Mouse (Mus musculus): ENCODE measurements around the gene Ccdc33.

Gene Ccdc33

GRCm38 (mm10) chr9:58118671-58119070 is at the start of gene Ccdc33:
Gene Ccdc33 (minus strand): TSS chr9:58118823.
- DNase-seq, result no peak

GRCm38 (mm10) chr9:58165779-58166178 is 47.2 kb upstream of the Ccdc33 start:
- DNase-seq, result no peak

- no peak for DNase-seq
Measured at GRCm38 (mm10) chr9:58163146-58163545, 44.5 kb upstream of the Ccdc33 start.

GRCm38 (mm10) chr9:58162173-58162572 is 43.5 kb upstream of the Ccdc33 start:
- no peak for DNase-seq

GRCm38 (mm10) chr9:58160315-58160714 is 41.7 kb upstream of the Ccdc33 start:
- no peak for DNase-seq

- DNase-seq, result no peak
Measured at GRCm38 (mm10) chr9:58159855-58160254, 41.2 kb upstream of the Ccdc33 start.

GRCm38 (mm10) chr9:58158541-58159311 is 40.1 kb upstream of the Ccdc33 start:
- DNase-seq, result no peak

GRCm38 (mm10) chr9:58157838-58158237 is 39.2 kb upstream of the Ccdc33 start:
- no peak for DNase-seq

DNA sequence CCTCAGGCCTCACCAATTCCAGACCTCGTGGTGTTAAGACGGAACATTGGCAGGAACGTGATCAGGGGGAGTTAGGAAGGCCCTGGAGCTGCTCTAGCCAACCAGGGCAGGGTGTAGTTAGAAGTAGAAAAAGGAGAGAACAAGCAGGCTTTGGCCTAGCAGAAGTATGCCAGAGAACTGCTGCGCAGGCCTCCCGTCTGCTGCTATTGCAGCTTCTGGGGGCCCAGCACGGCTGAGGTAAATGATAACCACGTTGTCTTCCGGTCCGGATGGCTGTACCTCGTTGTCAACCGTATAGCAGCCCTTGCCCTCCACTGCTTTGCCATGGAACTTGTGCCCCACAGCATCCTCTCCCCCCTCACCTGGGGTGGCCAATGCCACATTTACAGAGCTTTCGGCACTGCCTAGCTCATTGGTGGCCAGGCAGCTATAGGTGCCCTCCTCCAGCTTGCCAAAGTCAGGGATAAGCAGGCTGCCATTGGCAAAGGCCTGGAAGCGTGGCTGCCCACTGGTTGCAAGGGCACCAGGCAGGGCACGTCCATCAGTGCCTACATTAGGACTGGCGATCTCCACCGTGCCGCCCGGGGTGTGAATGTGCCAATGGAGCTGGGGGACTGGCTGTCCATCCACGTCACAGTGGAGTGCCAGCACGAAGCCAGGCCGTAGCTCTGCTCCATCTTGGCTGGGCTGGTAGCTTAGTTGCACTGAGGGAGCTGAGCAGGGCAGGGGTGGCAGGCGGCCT is 38.4 kb upstream of the Ccdc33 start:
- DNase-seq, result no peak

GRCm38 (mm10) chr9:58155366-58155765 is 36.7 kb upstream of the Ccdc33 start:
- peak in 1 of 2 experiments; percentile 52 for DNase-seq

GRCm38 (mm10) chr9:58153095-58153494 is 34.5 kb upstream of the Ccdc33 start:
- no peak for DNase-seq

DNA sequence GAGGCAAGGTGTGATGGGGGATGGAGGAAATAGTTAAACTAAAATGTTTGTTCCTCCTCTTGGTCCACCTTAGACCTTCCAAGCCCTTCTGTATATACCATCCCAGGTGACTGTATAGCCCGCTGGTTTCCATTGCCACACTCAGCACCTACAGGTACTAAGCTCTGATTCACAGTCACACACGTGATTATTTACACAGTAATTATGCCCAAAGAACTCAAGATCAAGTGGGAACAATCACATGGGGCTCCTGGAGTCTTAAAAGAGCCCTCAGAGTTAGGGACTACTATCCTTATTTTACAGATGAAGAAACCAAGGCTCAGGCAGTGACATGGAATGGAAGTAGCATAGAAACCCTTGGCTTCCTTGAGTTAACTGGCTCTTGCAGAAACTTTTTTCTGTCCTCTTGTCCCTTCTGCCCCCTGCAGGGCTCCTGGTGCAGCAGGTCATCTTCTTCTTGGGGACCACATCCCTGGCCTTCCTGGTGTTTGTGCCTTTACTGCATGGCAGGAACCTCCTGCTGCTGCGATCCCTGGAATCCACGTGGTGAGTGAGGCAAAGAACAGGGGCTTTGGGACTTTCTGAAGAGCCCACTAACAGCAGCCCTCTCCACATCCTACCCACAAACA is 32.2 kb upstream of the Ccdc33 start:
- no peak for DNase-seq

GRCm38 (mm10) chr9:58148806-58149205 is 30.2 kb upstream of the Ccdc33 start:
- DNase-seq, result no peak

DNA sequence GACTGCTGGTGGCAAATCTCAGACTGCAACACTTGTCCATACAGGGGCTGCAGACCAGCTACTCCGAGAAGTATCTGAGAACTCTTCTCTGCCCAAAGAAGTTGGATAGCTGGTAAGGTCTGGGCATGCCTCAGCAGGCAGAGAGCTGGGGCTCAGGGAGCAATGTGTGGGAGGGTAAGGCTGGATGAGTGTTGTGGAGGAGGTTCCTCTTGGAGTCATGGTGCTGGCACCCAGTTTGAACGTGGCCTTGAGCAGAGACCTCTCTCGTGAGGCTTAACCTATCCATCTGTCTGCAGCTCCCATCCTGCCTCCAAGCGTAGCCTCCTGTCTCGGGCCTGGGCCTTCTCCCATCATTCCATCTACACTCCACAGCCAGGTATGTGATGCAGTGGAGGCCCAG is 26.8 kb upstream of the Ccdc33 start:
- no peak for DNase-seq

- DNase-seq, result no peak
Measured at GRCm38 (mm10) chr9:58144664-58145063, 26.0 kb upstream of the Ccdc33 start.

DNA sequence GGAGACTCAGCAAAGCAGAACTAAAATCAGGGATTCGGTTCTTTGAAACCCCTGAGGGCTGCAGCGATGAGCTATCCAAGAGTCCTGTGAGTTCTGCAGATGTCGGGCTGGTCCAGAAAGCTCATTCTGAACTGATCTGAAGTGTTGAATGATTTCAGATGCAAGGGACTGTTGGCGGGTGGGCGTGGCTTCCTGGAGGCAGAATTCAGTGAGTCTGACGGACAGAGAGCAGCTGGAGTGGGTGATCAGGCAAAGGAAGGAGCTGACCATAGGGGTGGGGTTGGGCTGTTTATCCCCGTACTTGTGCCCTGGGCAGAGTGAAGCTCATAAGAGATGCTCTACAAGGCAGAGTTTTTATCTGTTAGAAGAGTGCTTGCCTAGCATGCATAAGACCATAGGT is 24.8 kb upstream of the Ccdc33 start:
- no peak for DNase-seq

DNA sequence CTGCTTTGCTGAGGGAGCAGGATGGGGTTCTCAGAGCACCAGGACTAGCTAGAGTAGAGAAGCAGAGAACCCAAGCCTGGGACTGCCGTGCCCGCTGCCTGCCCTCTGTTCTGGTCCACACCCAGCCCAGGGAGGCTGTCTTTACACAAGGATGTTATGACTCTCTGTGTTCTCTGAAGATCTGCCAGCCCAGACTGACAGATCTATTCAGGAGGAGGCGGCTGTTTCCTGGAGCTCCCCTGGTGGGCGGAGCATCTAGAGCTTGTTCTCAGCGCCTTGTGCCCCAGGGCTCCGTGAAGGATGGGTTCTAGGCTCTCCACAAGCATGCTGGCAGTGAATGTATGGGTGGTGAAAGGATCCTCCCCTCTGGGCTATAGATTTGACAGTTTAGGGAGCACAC is 21.3 kb upstream of the Ccdc33 start:
- DNase-seq, result no peak

GRCm38 (mm10) chr9:58135921-58136321 is 17.3 kb upstream of the Ccdc33 start:
- DNase-seq, result no peak

DNA sequence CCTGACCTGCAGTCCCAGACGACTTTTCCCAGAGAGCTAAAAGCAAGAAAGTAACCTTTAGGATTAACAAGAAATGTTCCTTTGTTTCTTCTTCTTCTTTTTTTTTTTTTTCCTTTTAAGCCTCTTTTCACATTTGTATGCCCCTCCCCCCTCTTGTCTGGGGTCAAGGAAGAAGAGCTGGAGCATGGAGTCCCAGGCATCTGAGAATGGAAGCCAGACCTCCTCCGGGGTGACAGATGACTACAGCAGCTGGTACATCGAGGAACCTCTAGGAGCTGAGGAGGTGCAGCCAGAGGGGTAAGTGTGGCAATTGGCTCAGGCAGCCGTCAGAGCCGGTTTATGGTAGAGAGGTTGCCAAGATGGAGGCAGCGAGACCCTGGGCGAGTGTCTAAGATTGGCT is 16.3 kb upstream of the Ccdc33 start:
- DNase-seq, result peak in 1 of 2 experiments; percentile 53

DNA sequence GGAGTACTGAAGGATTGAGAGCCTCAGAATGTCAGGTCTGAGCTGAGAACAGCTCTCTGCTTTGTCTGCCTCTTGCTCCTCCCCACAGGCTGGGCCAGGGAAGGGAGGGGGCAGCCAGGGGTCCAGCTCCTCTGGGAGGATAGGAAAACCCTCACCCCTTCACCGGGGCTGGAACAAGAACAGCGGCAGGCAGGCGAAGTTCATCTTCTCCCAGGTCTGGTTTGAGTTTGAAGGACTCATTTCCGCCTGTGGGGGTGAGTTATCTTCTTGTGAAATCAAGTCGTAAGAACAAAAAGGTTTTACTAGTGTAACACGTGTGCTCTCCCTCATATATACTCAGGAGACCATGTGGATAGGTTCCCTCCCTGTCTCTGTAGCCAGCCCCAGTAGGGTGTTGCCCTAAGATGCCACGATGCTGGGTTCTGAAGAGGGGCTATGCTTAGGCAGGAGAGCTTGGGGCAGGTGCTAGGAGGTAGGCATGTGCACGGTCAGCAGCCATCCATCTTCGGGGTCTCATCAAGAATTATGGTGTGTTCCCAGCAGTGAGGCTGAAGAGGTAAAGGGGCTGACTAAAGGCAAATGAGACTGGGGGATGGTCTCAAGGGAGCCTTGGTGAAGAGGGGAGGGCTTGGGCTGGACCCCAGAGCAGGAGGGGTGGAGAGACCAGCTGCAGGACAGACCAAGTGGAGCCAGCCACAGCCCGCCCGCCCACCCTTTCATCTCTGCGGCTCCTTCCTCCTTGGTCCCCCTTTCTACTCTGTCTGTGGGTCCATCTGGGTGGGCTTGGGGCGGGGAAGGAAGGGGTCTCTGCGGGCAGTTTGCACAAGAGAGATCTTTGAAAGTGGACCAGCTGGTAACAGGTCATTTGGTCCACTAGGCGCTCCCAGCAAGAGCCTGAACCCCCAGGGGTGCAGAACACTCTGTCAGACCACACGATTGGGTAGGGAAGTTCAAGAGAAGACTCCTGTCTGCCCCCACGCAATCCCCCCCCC is 15.6 kb upstream of the Ccdc33 start:
- DNase-seq, result no peak

GRCm38 (mm10) chr9:58131735-58132134 is 13.1 kb upstream of the Ccdc33 start:
- DNase-seq, result no peak

GRCm38 (mm10) chr9:58130909-58131308 is 12.3 kb upstream of the Ccdc33 start:
- no peak for DNase-seq

DNA sequence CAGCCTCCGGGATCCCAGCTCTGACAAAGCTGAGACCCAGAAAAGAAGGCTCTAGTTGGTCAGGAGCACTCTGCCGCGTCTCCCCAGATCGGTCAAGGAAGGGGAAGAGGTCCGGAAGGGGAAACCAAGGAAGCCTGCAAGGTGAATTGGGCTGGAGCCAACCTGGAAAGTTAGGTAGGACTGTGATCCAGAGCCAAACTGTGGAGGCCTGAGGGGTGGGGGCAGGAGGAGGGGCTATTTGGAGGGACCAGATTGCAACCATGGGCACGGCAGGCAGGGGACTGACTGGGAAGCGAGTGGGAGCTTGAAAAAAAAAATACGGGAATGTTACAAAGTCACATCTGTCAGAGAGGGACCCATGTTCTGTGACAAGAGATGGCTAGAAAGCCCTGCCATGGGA is 10.9 kb upstream of the Ccdc33 start:
- DNase-seq, result no peak
